8 mouse cellular contexts compared by ENCODE assay signal in the genomic region with DNA sequence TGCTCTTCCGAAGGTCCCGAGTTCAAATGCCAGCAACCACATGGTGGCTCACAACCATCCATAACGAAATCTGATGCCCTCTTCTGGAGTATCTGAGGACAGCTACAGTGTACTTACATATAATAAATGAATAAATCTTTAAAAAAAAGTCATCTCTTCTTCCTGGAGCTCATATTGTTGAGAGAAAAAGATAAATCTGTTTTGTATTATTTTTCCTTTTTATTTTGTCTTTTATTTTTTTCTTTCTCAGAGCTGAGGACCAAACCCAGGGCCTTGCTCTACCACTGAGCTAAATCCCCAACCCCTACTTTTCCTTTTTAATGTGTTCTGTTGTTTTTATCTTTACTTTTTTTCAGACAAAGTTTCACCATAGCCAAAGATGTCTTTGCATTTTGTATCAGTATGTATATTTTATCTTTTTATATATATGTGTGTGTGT. TPM values are rescaled to one million over a fixed set of nuclear protein-coding genes. Genes with fewer than 3 reads are reported as not detected.
DNase-seq lines count a peak whose midpoint lies in the region; ATAC-seq and TF ChIP-seq lines count a peak whose summit lies in the region.
"Not testable (repeated sequence)": the region's sequence is repeated elsewhere in the genome, so short reads cannot be mapped to it uniquely, and the experiment has no call there.
"Had no signal": no experiment of that assay in that cellular context is flagged by ENCODE, and none has a peak within 500 bp of the region (broad histone marks: within the 10 kb centered on the region; RNA-seq: fewer than 3 reads in every experiment).

No protein-coding gene starts in this region.

- peak; percentile 62 for TF ChIP-seq CTCF in Patski (IDR thresholded peaks at IDR 0.05)
- TF ChIP-seq CTCF in lung, postnatal 0 days (IDR thresholded peaks at IDR 0.05), result peak; percentile 48

- peaks cover 27% of the 10 kb centered on the region for H3K4me1 ChIP-seq in forebrain, embryonic 10.5 days
- H3K4me1 ChIP-seq in heart, embryonic 14.5 days (ENCODE audit: control insufficient read depth in 2 of 2, insufficient read depth in 2 of 2, low read length in 2 of 2), result peaks cover 7 to 20% of the 10 kb centered on the region in 2 experiments
- peaks cover 13% of the 10 kb centered on the region for H3K4me1 ChIP-seq in intestine, embryonic 15.5 days (replicated peaks)
- peaks cover 11% of the 10 kb centered on the region for H3K4me1 ChIP-seq in limb, embryonic 14.5 days (ENCODE audit: control insufficient read depth, insufficient read depth, low read length)
- H3K4me1 ChIP-seq in lung, postnatal 0 days (ENCODE audit: insufficient read depth, low read depth, low read length), result not testable (repeated sequence)
- peaks cover 13% of the 10 kb centered on the region for H3K4me1 ChIP-seq in neural tube, embryonic 11.5 days (ENCODE audit: control insufficient read depth, insufficient read depth, low read length)

- WGBS in forebrain, embryonic 10.5 days, result 14% methylated on average over 3 of the region's 3 CpGs
- 4% methylated on average over 3 of the region's 3 CpGs for WGBS in heart, embryonic 14.5 days
- 0% methylated on average over 3 of the region's 3 CpGs for WGBS in intestine, embryonic 15.5 days
- WGBS in limb, embryonic 14.5 days, result 11% methylated on average over 3 of the region's 3 CpGs
- 6% methylated on average over 3 of the region's 3 CpGs for WGBS in lung, postnatal 0 days
- 8% methylated on average over 3 of the region's 3 CpGs for WGBS in neural tube, embryonic 11.5 days

- CTCF ChIA-PET in Patski (lab: Charles Lee), result interaction anchor here (1.4 to 1.6 kb wide), 2 partner anchors 31 to 97 kb away, joined by 5 read pairs; no protein-coding TSS in a partner anchor

- H3K9me3 ChIP-seq in forebrain, embryonic 10.5 days; heart, embryonic 14.5 days (ENCODE audit: control insufficient read depth, low read length); intestine, embryonic 15.5 days; limb, embryonic 14.5 days (ENCODE audit: control insufficient read depth, low read length); lung, postnatal 0 days (ENCODE audit: low read length); neural tube, embryonic 11.5 days (ENCODE audit: control insufficient read depth, low read length): not testable (repeated sequence)

- H3K4me2 ChIP-seq in heart, embryonic 14.5 days (ENCODE audit: low read length), result peak overlapping the region; percentile 70
- H3K4me2 ChIP-seq in intestine, embryonic 15.5 days (replicated peaks), result peak overlapping the region; percentile 58
- H3K4me2 ChIP-seq in limb, embryonic 14.5 days (replicated peaks; ENCODE audit: low read depth, low read length, severe bottlenecking), result peak overlapping the region; percentile 60
- peak overlapping the region; percentile 46 for H3K4me2 ChIP-seq in lung, postnatal 0 days (replicated peaks; ENCODE audit: low read depth, low read length)
- peak overlapping the region; percentile 48; the same call in 1 of the 2 replicates for H3K4me2 ChIP-seq in neural tube, embryonic 11.5 days (ENCODE audit: low read depth)

- peaks cover 29% of the 10 kb centered on the region for H3K36me3 ChIP-seq in forebrain, embryonic 10.5 days (replicated peaks)
- H3K36me3 ChIP-seq in heart, embryonic 14.5 days (ENCODE audit: control insufficient read depth, insufficient read depth, low read length), result peaks cover 23% of the 10 kb centered on the region
- H3K36me3 ChIP-seq in intestine, embryonic 15.5 days; lung, postnatal 0 days (ENCODE audit: insufficient read depth, low read length); neural tube, embryonic 11.5 days (ENCODE audit: control insufficient read depth, insufficient read depth, low read length): not testable (repeated sequence)
- H3K36me3 ChIP-seq in limb, embryonic 14.5 days (ENCODE audit: control insufficient read depth, insufficient read depth, low read length), result peaks cover 15% of the 10 kb centered on the region

- H3K27ac ChIP-seq in forebrain, embryonic 10.5 days, result peak overlapping the region; percentile 99
- peak overlapping the region; percentile 74 to 82; a peak in 3 of 4 replicates for H3K27ac ChIP-seq in heart, embryonic 14.5 days (replicated peaks in 1 of 2; ENCODE audit: control insufficient read depth in 1 of 2, insufficient read depth in 1 of 2, low read depth in 2 of 2, low read length in 2 of 2)
- H3K27ac ChIP-seq in intestine, embryonic 15.5 days, result 0 out of 2 replicates have a peak overlapping the region, but pooled peaks have one; percentile 74
- H3K27ac ChIP-seq in limb, embryonic 14.5 days (replicated peaks; ENCODE audit: low read depth, low read length), result peak overlapping the region; percentile 81; the same call in 1 of the 2 replicates
- peak overlapping the region; percentile 72; the same call in 1 of the 2 replicates for H3K27ac ChIP-seq in lung, postnatal 0 days (ENCODE audit: low read length)
- not testable (repeated sequence) for H3K27ac ChIP-seq in neural tube, embryonic 11.5 days (ENCODE audit: low read depth, low read length)

- H3K27me3 ChIP-seq in Patski; forebrain, embryonic 10.5 days (ENCODE audit: poor library complexity, severe bottlenecking); heart, embryonic 14.5 days (ENCODE audit: control insufficient read depth, insufficient read depth, low read length); intestine, embryonic 15.5 days (replicated peaks); limb, embryonic 14.5 days (ENCODE audit: control insufficient read depth, insufficient read depth, low read length); lung, postnatal 0 days (replicated peaks; ENCODE audit: insufficient read depth, low read length); neural tube, embryonic 11.5 days (ENCODE audit: control insufficient read depth, insufficient read depth, low read length): not testable (repeated sequence)

- TF ChIP-seq EP300 in lung, postnatal 0 days (IDR thresholded peaks at IDR 0.05), result not testable (repeated sequence)

- peak overlapping the region; percentile 88 for H3K4me3 ChIP-seq in forebrain, embryonic 10.5 days
- peak overlapping the region; percentile 50 to 63 for H3K4me3 ChIP-seq in heart, embryonic 14.5 days (ENCODE audit: control insufficient read depth in 1 of 2, insufficient read depth in 1 of 2, low read depth in 1 of 2, low read length in 2 of 2)
- peak overlapping the region; percentile 40 for H3K4me3 ChIP-seq in intestine, embryonic 15.5 days (replicated peaks)
- H3K4me3 ChIP-seq in limb, embryonic 14.5 days (replicated peaks; ENCODE audit: low read length), result peak overlapping the region; percentile 74
- H3K4me3 ChIP-seq in lung, postnatal 0 days (ENCODE audit: low read depth, low read length), result peak overlapping the region; percentile 74; the same call in 1 of the 2 replicates
- peak overlapping the region; percentile 59 for H3K4me3 ChIP-seq in neural tube, embryonic 11.5 days (ENCODE audit: low read depth, low read length)

- POLR2A ChIA-PET in Patski (lab: Charles Lee), result not testable (repeated sequence)

- not testable (repeated sequence) for DNase-seq in Patski (ENCODE audit: low read depth, low spot score); forebrain, embryonic 10.5 days (ENCODE audit: extremely low spot score, low spot score); limb, embryonic 14.5 days (ENCODE audit: low spot score); lung, postnatal 0 days (ENCODE audit: low spot score); neural tube, embryonic 11.5 days (ENCODE audit: low spot score)

- in situ Hi-C loops in Patski (cut with MboI; ENCODE audit: low pct_unique_long_range_greater_than_20kb), result not testable (repeated sequence)

- H3K9ac ChIP-seq in heart, embryonic 14.5 days (ENCODE audit: low read length); lung, postnatal 0 days (replicated peaks; ENCODE audit: low read depth): not testable (repeated sequence)
- H3K9ac ChIP-seq in intestine, embryonic 15.5 days, result peak overlapping the region; percentile 52
- peak overlapping the region; percentile 45; the same call in 1 of the 2 replicates for H3K9ac ChIP-seq in limb, embryonic 14.5 days (ENCODE audit: low read depth, low read length, severe bottlenecking)
- H3K9ac ChIP-seq in neural tube, embryonic 11.5 days (ENCODE audit: low read length), result peak overlapping the region; percentile 41

- not testable (repeated sequence) for ATAC-seq in Patski; heart, embryonic 14.5 days (ENCODE audit: insufficient number of reproducible peaks, insufficient read depth, low FRiP score, low read depth); limb, embryonic 14.5 days (ENCODE audit: low FRiP score, low read depth)
- ATAC-seq in intestine, embryonic 15.5 days, result peak; percentile 51
- ATAC-seq in lung, postnatal 0 days, result peak; percentile 57
- ATAC-seq in neural tube, embryonic 11.5 days (ENCODE audit: insufficient read depth, low FRiP score, low TSS enrichment), result peak; percentile 43; the same call in 1 of the 2 replicates

- TF ChIP-seq POLR2A in limb, embryonic 14.5 days (IDR thresholded peaks at IDR 0.05; ENCODE audit: borderline replicate concordance, extremely low read depth, insufficient read depth, insufficient read length), result not testable (repeated sequence)

RNA-seq across cellular contexts. Expression of a gene that starts 0.8 kb away (rescaled TPM):
- 328 TPM for polyA plus RNA-seq in Patski (2021)
- polyA plus RNA-seq in forebrain, embryonic 10.5 days (2016; fragmentation: Nextera tagmentation; extraction: Ambion mirVana), result 295 TPM in 2 replicates
- polyA plus RNA-seq in heart, embryonic 14.5 days (2014; fragmentation: Nextera tagmentation; extraction: Ambion mirVana), result 64.1 and 65.2 TPM in 2 replicates
- polyA plus RNA-seq in intestine, embryonic 15.5 days (2015; fragmentation: Nextera tagmentation; extraction: Ambion mirVana), result 195 and 200 TPM in 2 replicates
- polyA plus RNA-seq in limb, embryonic 14.5 days (2012; rRNA removed), result 539 and 694 TPM in 2 replicates
- 69.7 and 73.7 TPM in 2 replicates for polyA plus RNA-seq in limb, embryonic 14.5 days (2014; fragmentation: Nextera tagmentation; extraction: Ambion mirVana)
- polyA plus RNA-seq in lung, postnatal 0 days (2015; fragmentation: Nextera tagmentation; extraction: Ambion mirVana), result 85.3 and 104 TPM in 2 replicates
- 66.4 and 74.1 TPM in 2 replicates for polyA plus RNA-seq in neural tube, embryonic 11.5 days (2014; fragmentation: Nextera tagmentation; extraction: Ambion mirVana)

RNA-seq across cellular contexts. Expression of a gene that starts 9.1 kb away (rescaled TPM):
- 0.27 TPM for polyA plus RNA-seq in Patski (2021)
- not detected in 2 replicates for polyA plus RNA-seq in forebrain, embryonic 10.5 days (2016; fragmentation: Nextera tagmentation; extraction: Ambion mirVana)
- 0.32 and 0.38 TPM in 2 replicates for polyA plus RNA-seq in heart, embryonic 14.5 days (2014; fragmentation: Nextera tagmentation; extraction: Ambion mirVana)
- polyA plus RNA-seq in intestine, embryonic 15.5 days (2015; fragmentation: Nextera tagmentation; extraction: Ambion mirVana), result 0.13 and 0.19 TPM in 2 replicates
- 0.10 TPM in 2 replicates for polyA plus RNA-seq in limb, embryonic 14.5 days (2012; rRNA removed)
- 0.11 TPM in 1 of 2 replicates, not detected in the other for polyA plus RNA-seq in limb, embryonic 14.5 days (2014; fragmentation: Nextera tagmentation; extraction: Ambion mirVana)
- 0.16 and 0.24 TPM in 2 replicates for polyA plus RNA-seq in lung, postnatal 0 days (2015; fragmentation: Nextera tagmentation; extraction: Ambion mirVana)
- 0.20 TPM in 1 of 2 replicates, not detected in the other for polyA plus RNA-seq in neural tube, embryonic 11.5 days (2014; fragmentation: Nextera tagmentation; extraction: Ambion mirVana)

RNA-seq across cellular contexts. Expression of a gene that starts 17.1 kb away (rescaled TPM):
- polyA plus RNA-seq in Patski (2021), result 3.0 TPM
- polyA plus RNA-seq in forebrain, embryonic 10.5 days (2016; fragmentation: Nextera tagmentation; extraction: Ambion mirVana), result 0.46 and 0.87 TPM in 2 replicates
- 1.0 and 1.6 TPM in 2 replicates for polyA plus RNA-seq in heart, embryonic 14.5 days (2014; fragmentation: Nextera tagmentation; extraction: Ambion mirVana)
- 1.7 and 2.1 TPM in 2 replicates for polyA plus RNA-seq in intestine, embryonic 15.5 days (2015; fragmentation: Nextera tagmentation; extraction: Ambion mirVana)
- 4.2 and 4.5 TPM in 2 replicates for polyA plus RNA-seq in limb, embryonic 14.5 days (2012; rRNA removed)
- polyA plus RNA-seq in limb, embryonic 14.5 days (2014; fragmentation: Nextera tagmentation; extraction: Ambion mirVana), result 4.4 and 6.0 TPM in 2 replicates
- polyA plus RNA-seq in lung, postnatal 0 days (2015; fragmentation: Nextera tagmentation; extraction: Ambion mirVana), result 7.1 and 7.2 TPM in 2 replicates
- 1.2 and 1.6 TPM in 2 replicates for polyA plus RNA-seq in neural tube, embryonic 11.5 days (2014; fragmentation: Nextera tagmentation; extraction: Ambion mirVana)

RNA-seq across cellular contexts. Expression of a gene that starts 24.3 kb away (rescaled TPM):
- 0.14 TPM for polyA plus RNA-seq in Patski (2021)
- polyA plus RNA-seq in forebrain, embryonic 10.5 days (2016; fragmentation: Nextera tagmentation; extraction: Ambion mirVana), result not detected in 2 replicates
- polyA plus RNA-seq in heart, embryonic 14.5 days (2014; fragmentation: Nextera tagmentation; extraction: Ambion mirVana), result not detected in 2 replicates
- 0.27 and 0.52 TPM in 2 replicates for polyA plus RNA-seq in intestine, embryonic 15.5 days (2015; fragmentation: Nextera tagmentation; extraction: Ambion mirVana)
- 0.50 and 1.4 TPM in 2 replicates for polyA plus RNA-seq in limb, embryonic 14.5 days (2012; rRNA removed)
- polyA plus RNA-seq in limb, embryonic 14.5 days (2014; fragmentation: Nextera tagmentation; extraction: Ambion mirVana), result not detected in 2 replicates
- 4.5 and 4.7 TPM in 2 replicates for polyA plus RNA-seq in lung, postnatal 0 days (2015; fragmentation: Nextera tagmentation; extraction: Ambion mirVana)
- polyA plus RNA-seq in neural tube, embryonic 11.5 days (2014; fragmentation: Nextera tagmentation; extraction: Ambion mirVana), result not detected in 2 replicates
- polyA plus RNA-seq: thymus, postnatal 0 days had no signal

RNA-seq across cellular contexts. Expression of a gene that starts 26.0 kb away (rescaled TPM):
- 4.7 TPM for polyA plus RNA-seq in Patski (2021)
- 0.47 and 0.81 TPM in 2 replicates for polyA plus RNA-seq in forebrain, embryonic 10.5 days (2016; fragmentation: Nextera tagmentation; extraction: Ambion mirVana)
- polyA plus RNA-seq in heart, embryonic 14.5 days (2014; fragmentation: Nextera tagmentation; extraction: Ambion mirVana), result 1.0 and 1.1 TPM in 2 replicates
- polyA plus RNA-seq in intestine, embryonic 15.5 days (2015; fragmentation: Nextera tagmentation; extraction: Ambion mirVana), result 1.9 and 2.4 TPM in 2 replicates
- polyA plus RNA-seq in limb, embryonic 14.5 days (2012; rRNA removed), result 4.1 and 4.7 TPM in 2 replicates
- polyA plus RNA-seq in limb, embryonic 14.5 days (2014; fragmentation: Nextera tagmentation; extraction: Ambion mirVana), result 1.7 and 2.2 TPM in 2 replicates
- polyA plus RNA-seq in lung, postnatal 0 days (2015; fragmentation: Nextera tagmentation; extraction: Ambion mirVana), result 0.49 TPM in 1 of 2 replicates, not detected in the other
- 1.6 and 3.4 TPM in 2 replicates for polyA plus RNA-seq in neural tube, embryonic 11.5 days (2014; fragmentation: Nextera tagmentation; extraction: Ambion mirVana)
